Mouse (Mus musculus): ENCODE results near the gene Xbp1. TPM values are rescaled to one million over a fixed set of nuclear protein-coding genes. Genes with fewer than 3 reads are reported as not detected.
"Not testable (repeated sequence)": the region's sequence is repeated elsewhere in the genome, so short reads cannot be mapped to it uniquely, and the experiment has no call there.

Xbp1 gene
- polyA plus RNA-seq (2014; fragmentation: Nextera tagmentation; extraction: Ambion mirVana) = 164 and 206 TPM in 2 replicates

DNA sequence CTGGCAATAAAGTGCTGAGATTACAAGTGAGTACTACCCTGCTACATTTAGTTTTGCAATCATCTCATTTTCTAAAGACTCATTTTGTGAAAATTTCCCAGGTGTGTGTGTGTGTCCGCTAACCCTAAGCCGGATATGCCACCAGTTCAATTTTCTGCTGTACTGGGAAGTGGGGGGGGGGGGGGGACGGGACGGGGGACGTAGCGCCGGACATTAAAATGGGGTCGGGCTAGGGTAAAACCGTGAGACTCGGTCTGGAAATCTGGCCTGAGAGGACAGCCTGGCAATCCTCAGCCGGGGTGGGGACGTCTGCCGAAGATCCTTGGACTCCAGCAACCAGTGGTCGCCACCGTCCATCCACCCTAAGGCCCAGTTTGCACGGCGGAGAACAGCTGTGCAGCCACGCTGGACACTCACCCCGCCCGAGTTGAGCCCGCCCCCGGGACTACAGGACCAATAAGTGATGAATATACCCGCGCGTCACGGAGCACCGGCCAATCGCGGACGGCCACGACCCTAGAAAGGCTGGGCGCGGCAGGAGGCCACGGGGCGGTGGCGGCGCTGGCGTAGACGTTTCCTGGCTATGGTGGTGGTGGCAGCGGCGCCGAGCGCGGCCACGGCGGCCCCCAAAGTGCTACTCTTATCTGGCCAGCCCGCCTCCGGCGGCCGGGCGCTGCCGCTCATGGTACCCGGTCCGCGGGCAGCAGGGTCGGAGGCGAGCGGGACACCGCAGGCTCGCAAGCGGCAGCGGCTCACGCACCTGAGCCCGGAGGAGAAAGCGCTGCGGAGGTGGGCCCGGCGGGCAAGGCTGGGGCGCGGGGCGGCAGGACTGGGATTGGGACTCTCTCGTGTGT is at the start of gene Xbp1:
TSS of gene Xbp1 (plus strand) at position 248 of the 854 bp plus-strand sequence.
- peak; percentile 98 for ATAC-seq (ENCODE audit: insufficient number of reproducible peaks, insufficient read depth, low FRiP score, low read depth)
- Histone ChIP-seq H3K9ac (replicated peaks; ENCODE audit: low read depth, low read length) (peak within 1 kb of the TSS; percentile 95), H3K27me3 (ENCODE audit: control insufficient read depth, insufficient read depth, low read length) (no peaks in the 10 kb centered on the region), H3K27ac (ENCODE audit: low read length) (peak within 1 kb of the TSS; percentile 94), H3K36me3 (ENCODE audit: control insufficient read depth, insufficient read depth, low read length) (peaks cover 28% of the 10 kb centered on the region), H3K9me3 (ENCODE audit: control insufficient read depth, low read depth, low read length) (no peaks in the 10 kb centered on the region), H3K4me3 (ENCODE audit: low read depth, low read length) (peak within 1 kb of the TSS; percentile 99), H3K4me1 (ENCODE audit: control insufficient read depth, insufficient read depth, low read length) (peaks cover 13% of the 10 kb centered on the region; the same call in 1 of the 2 replicates), H3K4me2 (replicated peaks; ENCODE audit: low read depth, low read length) (peak within 1 kb of the TSS; percentile 60)
- under 1% methylated on average over 72 of the region's 72 CpGs for WGBS

GRCm38 (mm10) chr11:5474130-5474529 is 46.3 kb upstream of the Xbp1 start:
- ATAC-seq (ENCODE audit: insufficient number of reproducible peaks, insufficient read depth, low FRiP score, low read depth) = no peak
- Histone ChIP-seq H3K36me3 (ENCODE audit: control insufficient read depth, insufficient read depth, low read length) (no peaks in the 10 kb centered on the region), H3K9me3 (ENCODE audit: control insufficient read depth, low read depth, low read length) (no peaks in the 10 kb centered on the region), H3K9ac (replicated peaks; ENCODE audit: low read depth, low read length) (no peak overlapping the region), H3K27ac (ENCODE audit: low read length) (no peak overlapping the region), H3K27me3 (ENCODE audit: control insufficient read depth, insufficient read depth, low read length) (no peaks in the 10 kb centered on the region), H3K4me1 (ENCODE audit: control insufficient read depth, insufficient read depth, low read length) (no peaks in the 10 kb centered on the region), H3K4me2 (replicated peaks; ENCODE audit: low read depth, low read length) (no peak overlapping the region), H3K4me3 (ENCODE audit: low read depth, low read length) (no peak overlapping the region)
- 17% methylated on average over 5 of the region's 5 CpGs for WGBS

GRCm38 (mm10) chr11:5475556-5476118 is 44.8 kb upstream of the Xbp1 start:
- not testable (repeated sequence) for H3K27ac ChIP-seq (ENCODE audit: low read length); H3K9me3 ChIP-seq (ENCODE audit: control insufficient read depth, low read depth, low read length); H3K4me1 ChIP-seq (ENCODE audit: control insufficient read depth, insufficient read depth, low read length); H3K27me3 ChIP-seq (ENCODE audit: control insufficient read depth, insufficient read depth, low read length); H3K4me2 ChIP-seq (replicated peaks; ENCODE audit: low read depth, low read length); ATAC-seq (ENCODE audit: insufficient number of reproducible peaks, insufficient read depth, low FRiP score, low read depth); H3K36me3 ChIP-seq (ENCODE audit: control insufficient read depth, insufficient read depth, low read length); H3K4me3 ChIP-seq (ENCODE audit: low read depth, low read length); H3K9ac ChIP-seq (replicated peaks; ENCODE audit: low read depth, low read length)
- no CpG with 5 or more reads among the region's 2 CpGs for WGBS

DNA sequence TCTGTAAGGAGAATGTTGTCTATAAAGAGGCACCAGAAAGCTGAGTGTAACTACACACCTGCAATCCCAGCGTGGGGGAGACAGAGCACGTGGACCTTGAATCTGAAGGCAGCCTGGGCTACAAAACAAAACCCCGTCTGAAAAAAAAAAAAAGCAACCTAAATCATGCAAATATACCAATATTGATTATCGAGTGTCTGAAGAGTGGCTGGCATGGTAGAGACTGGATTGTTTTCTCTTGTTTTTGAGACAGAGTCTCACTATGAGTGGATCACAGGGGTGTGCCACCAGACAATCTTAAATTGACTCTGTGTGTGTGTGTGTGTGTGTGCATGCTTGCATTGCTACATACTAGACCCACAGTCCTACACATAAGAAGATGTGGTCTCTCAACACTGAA is 43.7 kb upstream of the Xbp1 start:
- Histone ChIP-seq H3K4me1 (ENCODE audit: control insufficient read depth, insufficient read depth, low read length) (no peaks in the 10 kb centered on the region), H3K4me3 (ENCODE audit: low read depth, low read length) (no peak overlapping the region), H3K36me3 (ENCODE audit: control insufficient read depth, insufficient read depth, low read length) (no peaks in the 10 kb centered on the region), H3K4me2 (replicated peaks; ENCODE audit: low read depth, low read length) (no peak overlapping the region), H3K27me3 (ENCODE audit: control insufficient read depth, insufficient read depth, low read length) (no peaks in the 10 kb centered on the region), H3K9ac (replicated peaks; ENCODE audit: low read depth, low read length) (no peak overlapping the region), H3K27ac (ENCODE audit: low read length) (no peak overlapping the region), H3K9me3 (ENCODE audit: control insufficient read depth, low read depth, low read length) (no peaks in the 10 kb centered on the region)
- WGBS = 74% methylated on average over 4 of the region's 4 CpGs
- no peak for ATAC-seq (ENCODE audit: insufficient number of reproducible peaks, insufficient read depth, low FRiP score, low read depth)

GRCm38 (mm10) chr11:5478193-5478592 is 42.3 kb upstream of the Xbp1 start:
- Histone ChIP-seq H3K27me3 (ENCODE audit: control insufficient read depth, insufficient read depth, low read length) (no peaks in the 10 kb centered on the region), H3K4me2 (replicated peaks; ENCODE audit: low read depth, low read length) (no peak overlapping the region), H3K36me3 (ENCODE audit: control insufficient read depth, insufficient read depth, low read length) (no peaks in the 10 kb centered on the region), H3K9me3 (ENCODE audit: control insufficient read depth, low read depth, low read length) (no peaks in the 10 kb centered on the region), H3K4me1 (ENCODE audit: control insufficient read depth, insufficient read depth, low read length) (no peaks in the 10 kb centered on the region), H3K4me3 (ENCODE audit: low read depth, low read length) (no peak overlapping the region), H3K9ac (replicated peaks; ENCODE audit: low read depth, low read length) (no peak overlapping the region), H3K27ac (ENCODE audit: low read length) (no peak overlapping the region)
- 77% methylated on average over 7 of the region's 7 CpGs for WGBS
- ATAC-seq (ENCODE audit: insufficient number of reproducible peaks, insufficient read depth, low FRiP score, low read depth) = no peak

DNA sequence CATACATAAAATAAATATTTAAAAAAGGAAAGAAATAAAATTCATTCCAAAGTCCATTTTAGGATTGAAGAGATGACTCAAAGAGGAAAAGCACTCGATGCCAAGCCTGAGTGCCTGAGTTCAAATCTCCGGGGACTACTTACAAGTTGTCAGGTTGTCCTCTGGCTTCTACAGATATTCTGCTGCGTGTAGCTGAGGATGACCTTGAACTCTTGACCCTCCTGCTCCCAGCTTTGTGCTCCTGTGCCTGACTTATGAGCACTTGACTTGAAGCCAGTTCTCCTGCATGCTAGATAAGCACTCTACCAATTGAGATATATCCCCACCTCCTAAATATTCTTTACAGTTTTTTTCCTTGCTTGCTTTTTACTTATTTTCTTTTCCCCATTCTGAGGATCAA is 41.6 kb upstream of the Xbp1 start:
- Histone ChIP-seq H3K4me1 (ENCODE audit: control insufficient read depth, insufficient read depth, low read length) (no peaks in the 10 kb centered on the region), H3K27me3 (ENCODE audit: control insufficient read depth, insufficient read depth, low read length) (no peaks in the 10 kb centered on the region), H3K4me2 (replicated peaks; ENCODE audit: low read depth, low read length) (no peak overlapping the region), H3K9ac (replicated peaks; ENCODE audit: low read depth, low read length) (no peak overlapping the region), H3K36me3 (ENCODE audit: control insufficient read depth, insufficient read depth, low read length) (no peaks in the 10 kb centered on the region), H3K9me3 (ENCODE audit: control insufficient read depth, low read depth, low read length) (no peaks in the 10 kb centered on the region), H3K4me3 (ENCODE audit: low read depth, low read length) (no peak overlapping the region), H3K27ac (ENCODE audit: low read length) (no peak overlapping the region)
- WGBS = 91% methylated on average over 3 of the region's 3 CpGs
- no peak for ATAC-seq (ENCODE audit: insufficient number of reproducible peaks, insufficient read depth, low FRiP score, low read depth)

DNA sequence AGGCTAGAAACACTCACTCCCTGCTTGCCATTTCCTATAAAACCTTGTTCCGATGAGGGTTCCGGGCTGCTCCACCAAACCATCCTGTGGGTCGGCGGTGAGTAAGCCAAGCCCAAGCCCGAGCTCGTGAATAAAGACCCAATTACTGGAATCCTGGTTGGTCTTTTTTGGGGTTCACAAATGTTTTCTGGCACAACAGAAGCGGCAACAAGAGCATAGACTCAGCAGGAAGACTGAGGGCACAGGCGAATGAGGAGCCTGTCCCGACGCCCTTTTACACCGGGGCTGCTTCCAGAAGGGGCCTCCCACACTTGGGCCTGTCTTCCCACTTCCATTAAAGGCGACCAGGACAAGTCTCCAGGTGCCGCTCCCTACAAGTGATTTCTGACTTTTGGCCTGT is 37.9 kb upstream of the Xbp1 start:
- H3K9ac ChIP-seq (replicated peaks; ENCODE audit: low read depth, low read length) = no peak overlapping the region
- H3K4me3 ChIP-seq (ENCODE audit: low read depth, low read length) = no peak overlapping the region
- no peaks in the 10 kb centered on the region for H3K9me3 ChIP-seq (ENCODE audit: control insufficient read depth, low read depth, low read length)
- no peaks in the 10 kb centered on the region for H3K4me1 ChIP-seq (ENCODE audit: control insufficient read depth, insufficient read depth, low read length)
- no peak for ATAC-seq (ENCODE audit: insufficient number of reproducible peaks, insufficient read depth, low FRiP score, low read depth)
- WGBS = 85% methylated on average over 13 of the region's 13 CpGs
- H3K36me3 ChIP-seq (ENCODE audit: control insufficient read depth, insufficient read depth, low read length) = no peaks in the 10 kb centered on the region
- H3K4me2 ChIP-seq (replicated peaks; ENCODE audit: low read depth, low read length) = no peak overlapping the region
- H3K27me3 ChIP-seq (ENCODE audit: control insufficient read depth, insufficient read depth, low read length) = no peaks in the 10 kb centered on the region
- H3K27ac ChIP-seq (ENCODE audit: low read length) = no peak overlapping the region

GRCm38 (mm10) chr11:5485193-5486011 is 35.1 kb upstream of the Xbp1 start:
- H3K27ac ChIP-seq (ENCODE audit: low read length) = no peak overlapping the region
- H3K4me1 ChIP-seq (ENCODE audit: control insufficient read depth, insufficient read depth, low read length) = no peaks in the 10 kb centered on the region
- ATAC-seq (ENCODE audit: insufficient number of reproducible peaks, insufficient read depth, low FRiP score, low read depth) = peak; percentile 67; the same call in 1 of the 2 replicates
- peak overlapping the region; percentile 39 for H3K4me2 ChIP-seq (replicated peaks; ENCODE audit: low read depth, low read length)
- H3K36me3 ChIP-seq (ENCODE audit: control insufficient read depth, insufficient read depth, low read length) = no peaks in the 10 kb centered on the region
- WGBS = 18% methylated on average over 15 of the region's 15 CpGs
- peak overlapping the region; percentile 24 for H3K4me3 ChIP-seq (ENCODE audit: low read depth, low read length)
- no peaks in the 10 kb centered on the region for H3K9me3 ChIP-seq (ENCODE audit: control insufficient read depth, low read depth, low read length)
- no peak overlapping the region; the same call in 1 of the 2 replicates for H3K9ac ChIP-seq (replicated peaks; ENCODE audit: low read depth, low read length)
- H3K27me3 ChIP-seq (ENCODE audit: control insufficient read depth, insufficient read depth, low read length) = no peaks in the 10 kb centered on the region
